In genomic region chr5:140226871-140227270, GRCm38 (mm10) we compare ENCODE assay signal across 32 mouse cellular contexts.
DNase-seq lines count a peak whose midpoint lies in the region; ATAC-seq lines count a peak whose summit lies in the region.
"Had no signal": no experiment of that assay in that cellular context is flagged by ENCODE, and none has a peak within 500 bp of the region (broad histone marks: within the 10 kb centered on the region; RNA-seq: fewer than 3 reads in every experiment).

No protein-coding gene starts in this region.

- DNase-seq in hindbrain, embryonic 11.5 days (ENCODE audit: low spot score) = no peak
- DNase-seq in thymus, postnatal 0 days (ENCODE audit: low spot score) = peak; percentile 69
- peak; percentile 56 for DNase-seq in thymus, postnatal 25 days
- DNase-seq: adrenal gland, adult 2 months; adrenal gland, postnatal 36 days; B cell, adult 2 months; cerebellum, adult 18-20 months; cerebellum, postnatal 14 days; gastrocnemius, postnatal 10 days; heart, adult 11 months; kidney, adult 18-20 months; layer of hippocampus, postnatal 36 days; left cerebral cortex, postnatal 4 days; liver, postnatal 0 days; lung, postnatal 36 days; right cerebral cortex, adult 18-20 months; spleen, adult 18-20 months had no signal

- H3K4me2 ChIP-seq in hindbrain, embryonic 11.5 days (replicated peaks; ENCODE audit: low read depth, low read length) = no peak overlapping the region
- H3K4me2 ChIP-seq in hindbrain, embryonic 16.5 days (ENCODE audit: low read length) = no peak overlapping the region
- H3K4me2 ChIP-seq in intestine, embryonic 16.5 days (ENCODE audit: low read depth, low read length) = no peak overlapping the region
- H3K4me2 ChIP-seq: heart, embryonic 15.5 days; hindbrain, embryonic 13.5 days; liver, embryonic 12.5 days; neural tube, embryonic 12.5 days had no signal

- H3K36me3 ChIP-seq in hindbrain, embryonic 11.5 days (ENCODE audit: control insufficient read depth, insufficient read depth, low read length) = no peaks in the 10 kb centered on the region
- H3K36me3 ChIP-seq in hindbrain, embryonic 16.5 days (ENCODE audit: control insufficient read depth, insufficient read depth, low read length) = no peaks in the 10 kb centered on the region
- H3K36me3 ChIP-seq in megakaryocyte, embryonic 14.5 days (replicated peaks; ENCODE audit: low read length) = peaks cover 9% of the 10 kb centered on the region
- H3K36me3 ChIP-seq in intestine, embryonic 16.5 days (ENCODE audit: control insufficient read depth, insufficient read depth, low read length) = no peaks in the 10 kb centered on the region
- H3K36me3 ChIP-seq: heart, embryonic 15.5 days; hindbrain, embryonic 13.5 days; neural tube, embryonic 12.5 days had no signal

- ATAC-seq in hindbrain, embryonic 11.5 days (ENCODE audit: low FRiP score) = no peak
- ATAC-seq in hindbrain, embryonic 16.5 days = no peak
- ATAC-seq in megakaryocyte, adult 5-6 weeks (ENCODE audit: poor library complexity, severe bottlenecking) = no peak
- no peak for ATAC-seq in intestine, embryonic 16.5 days
- ATAC-seq: activated CD4-positive, CD25-positive, alpha-beta regulatory T cell, adult 4 months; forebrain, embryonic 16.5 days; inflammation-experienced regulatory T-cells, adult 6 months; liver, embryonic 12.5 days; liver, postnatal 0 days had no signal

- H3K4me1 ChIP-seq in hindbrain, embryonic 11.5 days (replicated peaks; ENCODE audit: control insufficient read depth, insufficient read depth, low read length) = no peaks in the 10 kb centered on the region; the same call in 1 of the 2 replicates
- H3K4me1 ChIP-seq in hindbrain, embryonic 16.5 days (ENCODE audit: control insufficient read depth, insufficient read depth, low read depth, low read length) = peaks cover 3% of the 10 kb centered on the region; the same call in 1 of the 2 replicates
- H3K4me1 ChIP-seq in megakaryocyte, embryonic 14.5 days = peaks cover 90% of the 10 kb centered on the region
- H3K4me1 ChIP-seq in intestine, embryonic 16.5 days (ENCODE audit: control insufficient read depth, insufficient read depth, low read length) = no peaks in the 10 kb centered on the region
- H3K4me1 ChIP-seq: heart, embryonic 10.5 days; heart, embryonic 15.5 days; liver, embryonic 12.5 days had no signal

- H3K4me3 ChIP-seq in hindbrain, embryonic 11.5 days (ENCODE audit: low read depth, low read length) = no peak overlapping the region
- H3K4me3 ChIP-seq in hindbrain, embryonic 16.5 days (ENCODE audit: low read length) = no peak overlapping the region
- H3K4me3 ChIP-seq in megakaryocyte, embryonic 14.5 days (replicated peaks) = peak overlapping the region; percentile 82
- no peak overlapping the region for H3K4me3 ChIP-seq in intestine, embryonic 16.5 days (ENCODE audit: low read length)
- H3K4me3 ChIP-seq: erythroblast, embryonic 14.5 days; heart, embryonic 10.5 days; heart, embryonic 15.5 days; hindbrain, embryonic 13.5 days; liver, embryonic 12.5 days; myocyte; neural tube, embryonic 12.5 days had no signal

- H3K27me3 ChIP-seq in hindbrain, embryonic 11.5 days (ENCODE audit: control insufficient read depth, insufficient read depth, low read length) = no peaks in the 10 kb centered on the region
- H3K27me3 ChIP-seq in hindbrain, embryonic 16.5 days (replicated peaks; ENCODE audit: control insufficient read depth, insufficient read depth, low read length) = no peaks in the 10 kb centered on the region
- H3K27me3 ChIP-seq in megakaryocyte, embryonic 14.5 days (replicated peaks) = no peaks in the 10 kb centered on the region
- no peaks in the 10 kb centered on the region for H3K27me3 ChIP-seq in intestine, embryonic 16.5 days (replicated peaks; ENCODE audit: control insufficient read depth, insufficient read depth, low read length)
- H3K27me3 ChIP-seq: CH12.LX; heart, embryonic 15.5 days; hindbrain, embryonic 13.5 days; liver, embryonic 12.5 days; neural tube, embryonic 12.5 days had no signal

- WGBS in hindbrain, embryonic 11.5 days = 88% methylated on average over 3 of the region's 3 CpGs
- WGBS in hindbrain, embryonic 16.5 days = 75% methylated on average over 3 of the region's 3 CpGs
- WGBS in intestine, embryonic 16.5 days = 76% methylated on average over 3 of the region's 3 CpGs

- no peak overlapping the region for H3K9ac ChIP-seq in hindbrain, embryonic 11.5 days (ENCODE audit: low read depth, low read length)
- no peak overlapping the region for H3K9ac ChIP-seq in hindbrain, embryonic 16.5 days (ENCODE audit: low read depth, low read length)
- no peak overlapping the region for H3K9ac ChIP-seq in intestine, embryonic 16.5 days (ENCODE audit: low read depth, low read length)
- H3K9ac ChIP-seq: heart, embryonic 15.5 days; hindbrain, embryonic 13.5 days; liver, embryonic 12.5 days; liver, postnatal 0 days; neural tube, embryonic 12.5 days had no signal

- H3K27ac ChIP-seq in hindbrain, embryonic 11.5 days (ENCODE audit: low read depth, low read length) = peak overlapping the region; percentile 58; the same call in 1 of the 2 replicates
- H3K27ac ChIP-seq in hindbrain, embryonic 16.5 days (ENCODE audit: low read depth, low read length) = no peak overlapping the region
- no peak overlapping the region for H3K27ac ChIP-seq in intestine, embryonic 16.5 days (ENCODE audit: low read length)
- H3K27ac ChIP-seq: heart, embryonic 10.5 days; heart, embryonic 15.5 days; hindbrain, embryonic 13.5 days; liver, embryonic 12.5 days; neural tube, embryonic 12.5 days had no signal

- H3K9me3 ChIP-seq in hindbrain, embryonic 11.5 days (ENCODE audit: control insufficient read depth, low read length) = no peaks in the 10 kb centered on the region
- no peaks in the 10 kb centered on the region for H3K9me3 ChIP-seq in hindbrain, embryonic 16.5 days (ENCODE audit: control insufficient read depth, low read length)
- H3K9me3 ChIP-seq in megakaryocyte, embryonic 14.5 days = no peaks in the 10 kb centered on the region
- no peaks in the 10 kb centered on the region for H3K9me3 ChIP-seq in intestine, embryonic 16.5 days (ENCODE audit: control insufficient read depth, low read length)
- H3K9me3 ChIP-seq: heart, embryonic 10.5 days; heart, embryonic 15.5 days; hindbrain, embryonic 13.5 days; liver, embryonic 12.5 days; neural tube, embryonic 12.5 days had no signal
